Mouse (Mus musculus) embryonic fibroblast, embryonic 13.5 days (primary cell): ENCODE measurements around the gene 3110082I17Rik. TPM values are rescaled to one million over a fixed set of nuclear protein-coding genes. Genes with fewer than 3 reads are reported as not detected.

ENCODE experiments used
- H3K27ac ChIP-seq: 2 replicates; pipeline ENCODE4 v1.5.1; 2012; ENCODE audit warnings: low read length, control low read depth, inconsistent platforms; ENCODE audit not compliant: insufficient read depth
- H3K4me1 ChIP-seq: 2 replicates; pipeline ENCODE4 v1.6.1; 2011; ENCODE audit warnings: low read length; ENCODE audit not compliant: control insufficient read depth, insufficient read depth
- H3K4me3 ChIP-seq: 2 replicates; pipeline ENCODE4 v1.5.1; 2011; ENCODE audit warnings: mild to moderate bottlenecking, control low read depth, low read length; ENCODE audit not compliant: insufficient read depth
- CTCF ChIP-seq: IDR thresholded peaks from 2 replicates; pipeline ENCODE4 v1.5.1; 2011; ENCODE audit warnings: mild to moderate bottlenecking, control low read depth, low read length, moderate library complexity, borderline replicate concordance; ENCODE audit not compliant: insufficient read depth
- POLR2A ChIP-seq: IDR thresholded peaks from 2 replicates; pipeline ENCODE4 v1.6.1; 2011; ENCODE audit warnings: low read depth, mild to moderate bottlenecking, control low read depth, low read length, moderate library complexity
- polyA plus RNA-seq: library from polyadenylated mRNA; stranded (reverse); fragments of >200 nt; gene quantifications from 2 replicates; pipeline ENCODE4 v1.2.4, GENCODE M21; 2011; ENCODE audit warnings: low read depth; ENCODE audit not compliant: missing spikeins, insufficient read length

Gene 3110082I17Rik
- polyA plus RNA-seq, 1 experiment, result 15.3 TPM

- no peaks in the 10 kb centered on the region for H3K4me1 ChIP-seq
- H3K4me3 ChIP-seq, result no peak overlapping the region
- TF ChIP-seq POLR2A (no peak), CTCF (no peak)
- no peak overlapping the region for H3K27ac ChIP-seq
Measured at GRCm38 (mm10) chr5:139314941-139315642, 145.2 kb downstream of the 3110082I17Rik start.

GRCm38 (mm10) chr5:139313536-139313935 lies 146.8 kb downstream of the 3110082I17Rik start:
- no peak for TF ChIP-seq CTCF
- TF ChIP-seq POLR2A, result no peak

GRCm38 (mm10) chr5:139311822-139312221 lies 148.5 kb downstream of the 3110082I17Rik start:
- TF ChIP-seq POLR2A (no peak), CTCF (no peak)
- H3K4me3 ChIP-seq, result no peak overlapping the region
- no peaks in the 10 kb centered on the region for H3K4me1 ChIP-seq
- no peak overlapping the region for H3K27ac ChIP-seq

More at GRCm38 (mm10) chr5:139313536-139313935, 146.8 kb downstream of the 3110082I17Rik start:
- no peaks in the 10 kb centered on the region for H3K4me1 ChIP-seq
- no peak overlapping the region for H3K27ac ChIP-seq
- H3K4me3 ChIP-seq, result no peak overlapping the region

- TF ChIP-seq CTCF (no peak), POLR2A (no peak)
- no peaks in the 10 kb centered on the region for H3K4me1 ChIP-seq
- H3K4me3 ChIP-seq, result no peak overlapping the region
- no peak overlapping the region for H3K27ac ChIP-seq
Measured at GRCm38 (mm10) chr5:139310477-139310876, 149.8 kb downstream of the 3110082I17Rik start.

- Histone ChIP-seq H3K4me1 (no peaks in the 10 kb centered on the region), H3K27ac (no peak overlapping the region)
- TF ChIP-seq POLR2A (no peak), CTCF (no peak)
Measured at GRCm38 (mm10) chr5:139309946-139310345, 150.4 kb downstream of the 3110082I17Rik start.

More at GRCm38 (mm10) chr5:139309946-139310345, 150.4 kb downstream of the 3110082I17Rik start:
- no peak overlapping the region for H3K4me3 ChIP-seq

Other genes with a start within 250 kb of the 3110082I17Rik start
- gene Get4, start 208.2 kb downstream of the 3110082I17Rik start, polyA plus RNA-seq, result 54.6 and 61.6 TPM in 2 replicates
- 0.54 TPM in 1 of 2 replicates, not detected in the other for gene Adap1, start 134.9 kb downstream of the 3110082I17Rik start, polyA plus RNA-seq
- gene Cox19, start 109.1 kb downstream of the 3110082I17Rik start, polyA plus RNA-seq, result 46.7 and 52.2 TPM in 2 replicates
- gene Cyp2w1, start 107.9 kb downstream of the 3110082I17Rik start, polyA plus RNA-seq, result not detected in 2 replicates
- 0.72 and 0.88 TPM in 2 replicates for gene Gpr146, start 82.8 kb downstream of the 3110082I17Rik start, polyA plus RNA-seq
- 0.33 TPM in 1 of 2 replicates, not detected in the other for gene C130050O18Rik, start 55.2 kb downstream of the 3110082I17Rik start, polyA plus RNA-seq
- 2.2 and 7.1 TPM in 2 replicates for gene Gper1, start 37.4 kb downstream of the 3110082I17Rik start, polyA plus RNA-seq
- 25.4 and 35.2 TPM in 2 replicates for gene Zfand2a, start 24.0 kb upstream of the 3110082I17Rik start, polyA plus RNA-seq
- 0.33 TPM in 1 of 2 replicates, not detected in the other for gene Uncx, start 83.0 kb upstream of the 3110082I17Rik start, polyA plus RNA-seq